Mouse (Mus musculus) embryonic facial prominence, embryonic 12.5 days (tissue): Measurements from ENCODE around the gene Jmjd8. TPM values are rescaled to one million over a fixed set of nuclear protein-coding genes. Genes with fewer than 3 reads are reported as not detected.

ENCODE experiments used
- ATAC-seq: fragments of 200-750 bp; cut with Nextera tagmentation; 2 replicates; pipeline ENCODE4 v1.8.0; 2017; ENCODE audit not compliant: insufficient number of reproducible peaks, insufficient read depth, low FRiP score, low TSS enrichment
- H3K27ac ChIP-seq: fragments of 300-500 bp; sonication (generic); 2 replicates; pipeline ENCODE4 v1.5.1; 2016; ENCODE audit warnings: mild to moderate bottlenecking
- H3K27me3 ChIP-seq: fragments of 300-500 bp; sonication (generic); 2 replicates; pipeline ENCODE4 v1.6.1; 2016; ENCODE audit warnings: mild to moderate bottlenecking, moderate library complexity
- H3K36me3 ChIP-seq: fragments of 300-500 bp; sonication (generic); 2 replicates; pipeline ENCODE4 v1.6.1; 2016; ENCODE audit warnings: mild to moderate bottlenecking
- H3K4me1 ChIP-seq: fragments of 300-500 bp; sonication (generic); 2 replicates; pipeline ENCODE4 v1.6.1; 2016
- H3K4me2 ChIP-seq: fragments of 300-500 bp; sonication (generic); replicated peaks from 2 replicates; pipeline ENCODE4 v1.6.1; 2016; ENCODE audit warnings: mild to moderate bottlenecking, moderate library complexity
- H3K4me3 ChIP-seq: fragments of 300-500 bp; sonication (generic); 2 replicates; pipeline ENCODE4 v1.5.1; 2016; ENCODE audit warnings: mild to moderate bottlenecking
- H3K9ac ChIP-seq: fragments of 300-500 bp; sonication (generic); 2 replicates; pipeline ENCODE4 v1.6.1; 2016; ENCODE audit warnings: mild to moderate bottlenecking, moderate library complexity
- H3K9me3 ChIP-seq: fragments of 300-500 bp; sonication (generic); 2 replicates; pipeline ENCODE4 v1.6.1; 2016; ENCODE audit warnings: mild to moderate bottlenecking, moderate library complexity
- whole genome bisulfite sequencing: fragments of 180-500 bp; shearing (Covaris S2); methylation state at CpG from one replicate; pipeline ENCODE4 v1.1.7; 2016; 5-methylcytosine and 5-hydroxymethylcytosine counted together
- polyA plus RNA-seq: library from polyadenylated mRNA; unstranded; fragments of >200 nt; fragmentation: Nextera tagmentation; extraction: Ambion mirVana; gene quantifications from 2 replicates; pipeline ENCODE4 v1.2.1, GENCODE M21; 2016

Jmjd8 gene
- 53.9 and 57.0 TPM in 2 replicates for polyA plus RNA-seq

DNA sequence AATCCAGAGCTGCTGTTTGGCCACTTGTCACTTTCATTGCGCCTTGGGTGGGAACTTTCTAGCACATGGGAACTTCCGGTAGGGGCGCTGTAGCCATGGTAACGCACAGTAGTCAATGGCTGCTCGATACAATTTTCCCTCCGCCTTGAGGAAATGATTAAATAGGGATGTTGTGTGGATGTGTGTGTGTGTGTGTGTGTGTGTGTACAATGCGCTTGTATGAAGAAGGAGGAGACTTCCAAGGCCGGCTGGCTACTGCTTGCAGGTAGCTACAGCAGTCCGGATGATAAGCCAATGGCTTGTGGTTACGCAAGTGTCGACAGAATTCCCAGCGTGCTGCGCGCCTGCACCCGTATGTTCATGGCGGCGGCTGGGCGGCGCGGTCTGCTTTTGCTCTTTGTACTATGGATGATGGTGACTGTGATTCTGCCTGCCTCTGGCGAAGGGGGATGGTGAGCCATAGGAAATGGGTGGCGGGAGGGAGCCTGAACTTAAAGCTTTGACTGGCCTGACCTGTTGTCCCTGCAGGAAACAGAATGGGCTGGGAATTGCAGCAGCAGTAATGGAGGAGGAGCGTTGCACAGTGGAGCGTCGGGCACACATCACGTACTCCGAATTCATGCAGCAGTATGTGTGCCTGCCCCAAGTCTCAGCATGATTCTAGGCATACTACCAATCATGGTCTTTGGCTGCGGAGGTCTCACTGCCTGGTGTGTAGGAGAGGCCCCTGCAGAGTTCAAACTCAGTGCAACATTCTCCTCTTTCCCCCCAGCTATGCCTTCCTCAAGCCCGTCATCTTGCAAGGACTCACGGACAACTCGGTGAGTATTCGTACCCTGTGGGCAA lies at the start of gene Jmjd8:
TSS of gene Jmjd8 (plus strand) at position 156 of the 846 bp plus-strand sequence.
- Histone ChIP-seq H3K36me3 (peaks cover 49% of the 10 kb centered on the region), H3K9me3 (no peaks in the 10 kb centered on the region), H3K4me3 (peak within 1 kb of the TSS; percentile 56), H3K27ac (peak within 1 kb of the TSS; percentile 89), H3K9ac (peak within 1 kb of the TSS; percentile 65), H3K27me3 (no peaks in the 10 kb centered on the region), H3K4me1 (peaks cover 58% of the 10 kb centered on the region), H3K4me2 (peak within 1 kb of the TSS; percentile 88)
- 0 out of 2 replicates have a peak, but pooled peaks have one; percentile 13 for ATAC-seq
- under 1% methylated on average over 32 of the region's 32 CpGs for WGBS

GRCm38 (mm10) chr17:25781339-25781738 lies 47.3 kb upstream of the Jmjd8 start:
- Histone ChIP-seq H3K36me3 (peaks cover 46% of the 10 kb centered on the region), H3K27ac (no peak overlapping the region), H3K4me1 (peaks cover 24% of the 10 kb centered on the region), H3K4me2 (no peak overlapping the region), H3K9ac (no peak overlapping the region), H3K9me3 (no peaks in the 10 kb centered on the region), H3K4me3 (no peak overlapping the region), H3K27me3 (no peaks in the 10 kb centered on the region)
- WGBS, result 76% methylated on average over 6 of the region's 6 CpGs
- no peak for ATAC-seq

GRCm38 (mm10) chr17:25783086-25783485 lies 45.6 kb upstream of the Jmjd8 start:
- H3K4me2 ChIP-seq, result no peak overlapping the region
- H3K27ac ChIP-seq, result no peak overlapping the region
- ATAC-seq, result no peak
- H3K4me3 ChIP-seq, result no peak overlapping the region
- peaks cover 24% of the 10 kb centered on the region for H3K4me1 ChIP-seq
- peaks cover 58% of the 10 kb centered on the region for H3K36me3 ChIP-seq
- H3K27me3 ChIP-seq, result no peaks in the 10 kb centered on the region
- no peak overlapping the region for H3K9ac ChIP-seq
- H3K9me3 ChIP-seq, result no peaks in the 10 kb centered on the region
- 83% methylated on average over 7 of the region's 7 CpGs for WGBS

GRCm38 (mm10) chr17:25783861-25784574 lies 44.6 kb upstream of the Jmjd8 start:
- Histone ChIP-seq H3K36me3 (peaks cover 62% of the 10 kb centered on the region), H3K9ac (peak overlapping the region; percentile 72), H3K4me1 (peaks cover 24% of the 10 kb centered on the region), H3K4me3 (peak overlapping the region; percentile 57), H3K27ac (no peak overlapping the region), H3K27me3 (no peaks in the 10 kb centered on the region), H3K4me2 (peak overlapping the region; percentile 68), H3K9me3 (no peaks in the 10 kb centered on the region)
- whole genome bisulfite sequencing, result 79% methylated on average over 15 of the region's 15 CpGs
- ATAC-seq, result no peak

DNA sequence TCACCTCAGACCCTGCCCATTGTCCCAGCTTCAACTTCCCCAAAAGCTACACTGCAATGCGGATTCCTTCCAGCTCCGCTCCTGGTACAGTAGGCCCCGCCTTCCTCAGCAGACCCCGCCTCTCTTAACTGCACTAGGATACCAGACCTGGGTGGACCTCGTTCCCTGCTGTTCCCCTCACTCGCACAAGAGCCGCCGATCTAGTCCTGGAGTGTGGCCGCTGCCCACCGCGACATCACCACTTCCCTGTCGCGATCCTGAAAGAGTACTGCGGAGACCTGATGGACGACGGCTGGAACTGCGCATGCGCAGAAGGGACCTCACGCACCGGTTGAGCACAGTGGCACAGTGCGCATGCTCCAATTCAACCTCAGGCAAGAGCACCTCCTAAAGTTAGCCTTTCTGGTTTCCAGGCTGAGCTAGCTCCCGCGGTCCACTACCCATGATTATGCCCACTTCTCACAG lies 43.4 kb upstream of the Jmjd8 start, which contains the start of gene Haghl:
TSS of gene Haghl (minus strand) at position 393 of the 465 bp plus-strand sequence.
- Histone ChIP-seq H3K9me3 (no peaks in the 10 kb centered on the region), H3K4me3 (peak within 1 kb of the TSS; percentile 57), H3K4me2 (peak within 1 kb of the TSS; percentile 68), H3K27ac (peak within 1 kb of the TSS; percentile 81), H3K27me3 (no peaks in the 10 kb centered on the region), H3K9ac (peak within 1 kb of the TSS; percentile 72), H3K36me3 (peaks cover 65% of the 10 kb centered on the region), H3K4me1 (peaks cover 24% of the 10 kb centered on the region)
- peak; percentile 75 for ATAC-seq
- under 1% methylated on average over 23 of the region's 23 CpGs for WGBS

DNA sequence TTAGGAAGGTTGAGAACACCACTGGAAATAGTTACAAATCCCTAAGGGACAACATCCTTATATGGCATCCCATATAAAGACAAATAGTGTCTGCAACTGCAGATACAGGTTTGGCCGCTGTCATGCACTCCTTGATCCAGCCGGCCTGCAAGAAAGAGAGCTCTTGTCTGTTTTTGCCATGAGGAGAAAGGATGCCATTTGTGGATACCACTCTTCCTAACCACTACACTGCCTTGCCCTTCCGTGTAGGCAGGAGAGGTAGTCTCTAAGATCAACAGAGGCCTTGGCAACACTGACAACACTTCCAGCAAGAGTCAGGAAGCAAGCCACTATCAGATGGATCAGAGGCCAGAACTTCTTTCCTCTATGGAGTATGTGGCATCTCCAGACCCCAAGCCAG lies 42.4 kb upstream of the Jmjd8 start, which contains the start of gene Ccdc78:
TSS of gene Ccdc78 (plus strand) at position 301 of the 400 bp plus-strand sequence.
- peak within 1 kb of the TSS; percentile 72 for H3K9ac ChIP-seq
- H3K9me3 ChIP-seq, result no peaks in the 10 kb centered on the region
- peak within 1 kb of the TSS; percentile 81 for H3K27ac ChIP-seq
- no peak for ATAC-seq
- peak within 1 kb of the TSS; percentile 57 for H3K4me3 ChIP-seq
- 77% methylated on average over 3 of the region's 3 CpGs for WGBS
- peaks cover 29% of the 10 kb centered on the region for H3K4me1 ChIP-seq
- H3K36me3 ChIP-seq, result peaks cover 55% of the 10 kb centered on the region
- H3K4me2 ChIP-seq, result peak within 1 kb of the TSS; percentile 68
- H3K27me3 ChIP-seq, result no peaks in the 10 kb centered on the region

- no peak for ATAC-seq
- WGBS, result 91% methylated on average over 9 of the region's 9 CpGs
- H3K27ac ChIP-seq, result no peak overlapping the region
- H3K36me3 ChIP-seq, result peaks cover 49% of the 10 kb centered on the region
- H3K27me3 ChIP-seq, result no peaks in the 10 kb centered on the region
- H3K4me1 ChIP-seq, result peaks cover 32% of the 10 kb centered on the region
- no peak overlapping the region for H3K9ac ChIP-seq
- no peak overlapping the region for H3K4me3 ChIP-seq
- H3K9me3 ChIP-seq, result no peaks in the 10 kb centered on the region
- H3K4me2 ChIP-seq, result no peak overlapping the region
These were observed 41.7 kb upstream of the Jmjd8 start for GRCm38 (mm10) chr17:25786781-25787504.

DNA sequence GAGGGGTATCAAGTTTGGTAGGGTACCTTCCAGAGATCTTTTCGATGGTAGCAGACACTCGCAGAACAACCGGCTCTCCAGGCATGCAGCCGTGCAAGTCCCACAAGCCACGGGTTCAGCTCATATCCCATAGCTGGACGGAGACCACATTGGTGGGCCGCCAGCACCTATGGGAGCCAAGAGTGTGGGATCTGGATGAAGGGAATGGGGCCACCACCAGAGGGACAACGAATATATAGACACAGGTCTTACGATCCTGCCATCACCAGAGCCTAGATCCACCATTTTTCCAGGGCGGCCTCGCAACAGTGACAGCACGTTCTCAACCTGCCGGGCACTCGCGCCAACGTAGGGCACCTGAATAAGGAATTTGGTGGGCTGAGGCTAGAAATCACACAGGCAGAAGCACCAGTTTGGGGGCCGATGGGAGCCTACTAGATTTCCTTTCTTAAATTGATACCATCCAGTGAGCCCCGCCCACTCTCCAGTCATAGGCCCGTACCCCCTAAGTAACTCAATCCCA lies 37.3 kb upstream of the Jmjd8 start:
- Histone ChIP-seq H3K27ac (peak overlapping the region; percentile 95), H3K9me3 (no peaks in the 10 kb centered on the region), H3K36me3 (peaks cover 25% of the 10 kb centered on the region), H3K4me3 (peak overlapping the region; percentile 69), H3K4me2 (peak overlapping the region; percentile 87), H3K27me3 (no peaks in the 10 kb centered on the region), H3K4me1 (peaks cover 35% of the 10 kb centered on the region), H3K9ac (peak overlapping the region; percentile 77)
- 25% methylated on average over 19 of the region's 19 CpGs for WGBS
- ATAC-seq, result no peak

GRCm38 (mm10) chr17:25791843-25792527 lies 36.7 kb upstream of the Jmjd8 start:
- Histone ChIP-seq H3K4me3 (peak overlapping the region; percentile 69), H3K36me3 (peaks cover 24% of the 10 kb centered on the region), H3K9ac (peak overlapping the region; percentile 77), H3K4me1 (peaks cover 36% of the 10 kb centered on the region), H3K4me2 (peak overlapping the region; percentile 87), H3K27me3 (no peaks in the 10 kb centered on the region), H3K27ac (peak overlapping the region; percentile 95), H3K9me3 (no peaks in the 10 kb centered on the region)
- under 1% methylated on average over 45 of the region's 45 CpGs for WGBS
- ATAC-seq, result peak; percentile 43; the same call in 1 of the 2 replicates

GRCm38 (mm10) chr17:25792615-25793014 lies 36.1 kb upstream of the Jmjd8 start, which contains the start of gene Fam173a:
TSS of gene Fam173a (minus strand) at chr17:25792901.
- H3K27me3 ChIP-seq, result no peaks in the 10 kb centered on the region
- peaks cover 42% of the 10 kb centered on the region for H3K4me1 ChIP-seq
- ATAC-seq, result no peak
- peaks cover 18% of the 10 kb centered on the region for H3K36me3 ChIP-seq
- WGBS, result under 1% methylated on average over 14 of the region's 14 CpGs
- peak within 1 kb of the TSS; percentile 87 for H3K4me2 ChIP-seq
- peak within 1 kb of the TSS; percentile 77 for H3K9ac ChIP-seq
- peak within 1 kb of the TSS; percentile 95 for H3K27ac ChIP-seq
- peak within 1 kb of the TSS; percentile 69 for H3K4me3 ChIP-seq
- H3K9me3 ChIP-seq, result no peaks in the 10 kb centered on the region
